8 mouse cellular contexts compared by ENCODE assay signal in the genomic region with DNA sequence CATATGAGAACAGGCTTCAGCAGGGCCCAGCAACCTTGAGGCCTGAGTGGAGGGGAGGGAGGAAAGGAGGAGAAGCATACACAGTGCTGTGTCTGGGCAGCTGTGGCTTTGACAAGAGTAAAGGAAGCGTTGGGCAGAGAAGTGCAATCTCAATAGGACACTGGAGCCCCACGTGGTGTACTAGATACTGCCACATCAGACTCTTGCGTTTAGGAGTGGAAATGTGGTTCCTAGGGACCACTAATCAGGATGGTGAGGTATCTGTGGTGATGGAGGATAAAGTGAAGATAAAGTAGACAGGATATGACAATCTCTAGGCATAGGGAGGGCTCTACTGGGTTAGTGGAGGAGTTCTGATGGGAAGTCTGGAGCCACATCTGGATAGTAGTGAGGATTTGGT. TPM values are rescaled to one million over a fixed set of nuclear protein-coding genes. Genes with fewer than 3 reads are reported as not detected.
A peak's percentile ranks its signal among the peaks of the same experiment; 100 is the strongest.
DNase-seq lines count a peak whose midpoint lies in the region; ATAC-seq and TF ChIP-seq lines count a peak whose summit lies in the region.

No protein-coding gene starts in this region.

- H3K79me2 ChIP-seq in C2C12 (ENCODE audit: control insufficient read depth, insufficient read depth) (peaks cover 50% of the 10 kb centered on the region), macrophage (ENCODE audit: inconsistent target) (peaks cover 51% of the 10 kb centered on the region)

- H3K4me1 ChIP-seq in cerebellum, adult 2 months (ENCODE audit: control insufficient read depth, insufficient read depth, low read length): peaks cover 14% of the 10 kb centered on the region
- H3K4me1 ChIP-seq in forebrain, embryonic 16.5 days (replicated peaks; ENCODE audit: control insufficient read depth, insufficient read depth, low read length): peaks cover 30% of the 10 kb centered on the region

- no peak for ATAC-seq in forebrain, embryonic 16.5 days

- H3K4me2 ChIP-seq in forebrain, embryonic 16.5 days (ENCODE audit: low read length): peak overlapping the region; percentile 75

- H3K36me3 ChIP-seq in C2C12 (ENCODE audit: control insufficient read depth, insufficient read depth) (peaks cover 28% of the 10 kb centered on the region), macrophage (ENCODE audit: inconsistent target) (peaks cover 26% of the 10 kb centered on the region)
- peaks cover 5% of the 10 kb centered on the region for H3K36me3 ChIP-seq in forebrain, embryonic 16.5 days (ENCODE audit: control insufficient read depth, insufficient read depth)

- no peak for DNase-seq in cerebellum, adult 2 months
- no peak for DNase-seq in cerebellum, postnatal 14 days
- DNase-seq in spleen, adult 18-20 months: no peak
- no peak for DNase-seq in layer of hippocampus, postnatal 25 days (ENCODE audit: extremely low spot score in 1 of 2, low spot score in 1 of 2)
- DNase-seq in left cerebral cortex, adult 18-20 months (ENCODE audit: low spot score in 2 of 2): no peak

- H3K27ac ChIP-seq in cerebellum, adult 2 months (ENCODE audit: insufficient read depth, low read length): no peak overlapping the region; the same call in 1 of the 2 replicates
- no peak overlapping the region for H3K27ac ChIP-seq in forebrain, embryonic 16.5 days (ENCODE audit: low read length)
- H3K27ac ChIP-seq in macrophage: peak overlapping the region; percentile 85

- no peaks in the 10 kb centered on the region for H3K9me3 ChIP-seq in forebrain, embryonic 16.5 days (ENCODE audit: control insufficient read depth, low read length)

- 51% methylated on average over 3 of the region's 3 CpGs for WGBS in cerebellum, adult 2 months
- 63% methylated on average over 3 of the region's 3 CpGs for WGBS in forebrain, embryonic 16.5 days
- 0% methylated on average over 3 of the region's 3 CpGs for WGBS in macrophage (ENCODE audit: missing documents)

- peak overlapping the region; percentile 68; the same call in 1 of the 2 replicates for H3K9ac ChIP-seq in forebrain, embryonic 16.5 days (replicated peaks; ENCODE audit: low read depth, low read length)

- peak overlapping the region; percentile 23 for H3K4me3 ChIP-seq in cerebellum, adult 2 months (replicated peaks; ENCODE audit: insufficient read depth, low read depth, low read length)
- H3K4me3 ChIP-seq in C2C12 (ENCODE audit: insufficient read depth, poor library complexity, severe bottlenecking): no peak overlapping the region
- H3K4me3 ChIP-seq in forebrain, embryonic 16.5 days (replicated peaks; ENCODE audit: low read length): peak overlapping the region; percentile 68
- peak overlapping the region; percentile 73 for H3K4me3 ChIP-seq in macrophage (ENCODE audit: inconsistent target)

- TF ChIP-seq POLR2A in cerebellum, adult 2 months (IDR thresholded peaks at IDR 0.05; ENCODE audit: borderline replicate concordance, insufficient read depth, low read length): no peak

- H3K27me3 ChIP-seq in cerebellum, adult 2 months (ENCODE audit: control insufficient read depth, insufficient read depth, low read length): no peaks in the 10 kb centered on the region
- H3K27me3 ChIP-seq in C2C12 (ENCODE audit: control insufficient read depth, insufficient read depth, insufficient read length): no peaks in the 10 kb centered on the region
- H3K27me3 ChIP-seq in forebrain, embryonic 16.5 days (replicated peaks; ENCODE audit: control insufficient read depth, insufficient read depth, low read length): no peaks in the 10 kb centered on the region

- peak overlapping the region; percentile 53 for H3ac ChIP-seq in C2C12 (ENCODE audit: control insufficient read depth, insufficient read length, low read depth)

- H3K79me3 ChIP-seq in C2C12 (ENCODE audit: low read depth): peaks cover 31% of the 10 kb centered on the region

- no peak for TF ChIP-seq CTCF in cerebellum, adult 2 months (IDR thresholded peaks at IDR 0.05; ENCODE audit: borderline replicate concordance, insufficient read depth, low read depth, low read length)
- no peak for TF ChIP-seq CTCF in C2C12 (IDR thresholded peaks at IDR 0.05; ENCODE audit: control insufficient read depth, insufficient read depth, insufficient read length)

TF ChIP-seq in C2C12, 6 proteins besides CTCF, POLR2A, EP300 and RAD21:
- TF ChIP-seq FOSL1 (IDR thresholded peaks at IDR 0.05; ENCODE audit: insufficient read depth, low read length, poor library complexity, severe bottlenecking) (no peak), MYOD1 (IDR thresholded peaks at IDR 0.05; ENCODE audit: control insufficient read depth, insufficient read length, low read depth) (no peak), USF1 (IDR thresholded peaks at IDR 0.05; ENCODE audit: low read depth) (no peak), MAX (IDR thresholded peaks at IDR 0.05) (no peak), MYOG (IDR thresholded peaks at IDR 0.05; ENCODE audit: control insufficient read depth, extremely low read depth, insufficient read length) (no peak), CEBPB (IDR thresholded peaks at IDR 0.05; ENCODE audit: low read depth) (no peak)

RNA-seq across cellular contexts. Expression of a gene that starts 1.0 kb away (rescaled TPM):
- 46.8 and 48.2 TPM in 2 replicates for polyA plus RNA-seq in cerebellum, adult 2 months (2012; rRNA removed)
- polyA plus RNA-seq in C2C12 (2012; fragmentation: generic; extraction: Trizol) (29.3 TPM), macrophage (2018) (26.4 to 51.5 TPM (median 40.3 TPM) in 3 replicates)
- 18.3 and 20.1 TPM in 2 replicates for polyA plus RNA-seq in forebrain, embryonic 16.5 days (2015; fragmentation: Nextera tagmentation; extraction: Ambion mirVana)
- 100 to 1,000 TPM in 23 of 26 experiments, 10 to 100 TPM in 3; 86.2 to 201 (median 143) TPM for total RNA-seq in macrophage (2018; cell fraction: chromatin; rRNA removed)
- 10 to 100 TPM; 19.2 to 38.5 (median 29.8) TPM for total RNA-seq in macrophage (2018; cell fraction: cytosol; rRNA removed)
- 100 to 1,000 TPM in 4 of 26 experiments, 10 to 100 TPM in 22; 43.4 to 123 (median 71.4) TPM for total RNA-seq in macrophage (2018; cell fraction: nucleus; rRNA removed)
- total RNA-seq in layer of hippocampus, postnatal 25 days (2021): 10 to 100 TPM; 36.4 to 48.4 TPM
- total RNA-seq in left cerebral cortex, adult 18-20 months (2021): 10 to 100 TPM; 36.8 to 38.5 TPM

RNA-seq across cellular contexts. Expression of a gene that starts 4.5 kb away (rescaled TPM):
- 76.6 and 88.6 TPM in 2 replicates for polyA plus RNA-seq in cerebellum, adult 2 months (2012; rRNA removed)
- polyA plus RNA-seq in C2C12 (2012; fragmentation: generic; extraction: Trizol) (49.4 TPM), macrophage (2018) (6.1 to 12.6 TPM (median 9.8 TPM) in 3 replicates)
- 85.1 and 97.7 TPM in 2 replicates for polyA plus RNA-seq in forebrain, embryonic 16.5 days (2015; fragmentation: Nextera tagmentation; extraction: Ambion mirVana)
- total RNA-seq in macrophage (2018; cell fraction: chromatin; rRNA removed): 10 to 100 TPM in 1 of 26 experiments, 1 to 10 TPM in 20, under 1 TPM in 4, not detected in 1; 0.66 to 10.1 (median 2.3) TPM
- 10 to 100 TPM in 23 of 26 experiments, 1 to 10 TPM in 3; 7.1 to 20.2 (median 15.3) TPM for total RNA-seq in macrophage (2018; cell fraction: cytosol; rRNA removed)
- 10 to 100 TPM in 7 of 26 experiments, 1 to 10 TPM in 19; 3.1 to 18.0 (median 7.2) TPM for total RNA-seq in macrophage (2018; cell fraction: nucleus; rRNA removed)
- total RNA-seq in layer of hippocampus, postnatal 25 days (2021): 10 to 100 TPM; 53.6 to 61.7 TPM
- total RNA-seq in left cerebral cortex, adult 18-20 months (2021): 10 to 100 TPM; 52.9 to 61.6 TPM

RNA-seq across cellular contexts. Expression of a gene that starts 21.7 kb away (rescaled TPM):
- 70.9 and 72.4 TPM in 2 replicates for polyA plus RNA-seq in cerebellum, adult 2 months (2012; rRNA removed)
- 33.7 TPM for polyA plus RNA-seq in C2C12 (2012; fragmentation: generic; extraction: Trizol)
- polyA plus RNA-seq in forebrain, embryonic 16.5 days (2015; fragmentation: Nextera tagmentation; extraction: Ambion mirVana): 47.6 and 51.8 TPM in 2 replicates
- total RNA-seq in macrophage (2018; cell fraction: chromatin; rRNA removed): 10 to 100 TPM; 13.3 to 67.7 (median 37.2) TPM
- total RNA-seq in macrophage (2018; cell fraction: cytosol; rRNA removed): 10 to 100 TPM in 25 of 26 experiments, 1 to 10 TPM in 1; 9.9 to 21.9 (median 15.1) TPM
- 10 to 100 TPM; 10.5 to 54.0 (median 24.5) TPM for total RNA-seq in macrophage (2018; cell fraction: nucleus; rRNA removed)
- polyA plus RNA-seq in macrophage (2018): 4.0 to 14.4 TPM (median 12.6 TPM) in 3 replicates
- 10 to 100 TPM; 39.1 to 40.0 TPM for total RNA-seq in layer of hippocampus, postnatal 25 days (2021)
- 10 to 100 TPM; 46.4 to 49.9 TPM for total RNA-seq in left cerebral cortex, adult 18-20 months (2021)

RNA-seq across cellular contexts. Expression of a gene that starts 25.4 kb away (rescaled TPM):
- 1.6 and 1.8 TPM in 2 replicates for polyA plus RNA-seq in cerebellum, adult 2 months (2012; rRNA removed)
- polyA plus RNA-seq in C2C12 (2012; fragmentation: generic; extraction: Trizol) (not detected), macrophage (2018) (not detected in 3 replicates)
- polyA plus RNA-seq in forebrain, embryonic 16.5 days (2015; fragmentation: Nextera tagmentation; extraction: Ambion mirVana): 1.8 and 2.9 TPM in 2 replicates
- under 1 TPM in 1 of 26 experiments, not detected in 25; 0.30 TPM for total RNA-seq in macrophage (2018; cell fraction: chromatin; rRNA removed)
- under 1 TPM in 4 of 26 experiments, not detected in 22; 0.04 to 0.17 (median 0.10) TPM for total RNA-seq in macrophage (2018; cell fraction: cytosol; rRNA removed)
- total RNA-seq in macrophage (2018; cell fraction: nucleus; rRNA removed): under 1 TPM in 4 of 26 experiments, not detected in 22; 0.22 to 0.47 (median 0.32) TPM
- total RNA-seq in layer of hippocampus, postnatal 25 days (2021): under 1 TPM; 0.42 to 0.73 TPM
- total RNA-seq in left cerebral cortex, adult 18-20 months (2021): 1 to 10 TPM; 1.6 TPM

RNA-seq across cellular contexts. Expression of a gene that starts 33.7 kb away (rescaled TPM):
- polyA plus RNA-seq in cerebellum, adult 2 months (2012; rRNA removed): 67.7 and 70.3 TPM in 2 replicates
- polyA plus RNA-seq in C2C12 (2012; fragmentation: generic; extraction: Trizol) (221 TPM), macrophage (2018) (23.3 to 39.4 TPM (median 32.8 TPM) in 3 replicates)
- 86.2 and 88.7 TPM in 2 replicates for polyA plus RNA-seq in forebrain, embryonic 16.5 days (2015; fragmentation: Nextera tagmentation; extraction: Ambion mirVana)
- total RNA-seq in macrophage (2018; cell fraction: chromatin; rRNA removed): 100 to 1,000 TPM in 1 of 26 experiments, 10 to 100 TPM in 25; 25.2 to 101 (median 61.2) TPM
- 10 to 100 TPM; 27.4 to 55.5 (median 40.7) TPM for total RNA-seq in macrophage (2018; cell fraction: cytosol; rRNA removed)
- total RNA-seq in macrophage (2018; cell fraction: nucleus; rRNA removed): 100 to 1,000 TPM in 1 of 26 experiments, 10 to 100 TPM in 25; 42.5 to 101 (median 72.8) TPM
- 10 to 100 TPM; 50.8 to 54.6 TPM for total RNA-seq in layer of hippocampus, postnatal 25 days (2021)
- 10 to 100 TPM; 40.3 to 50.5 TPM for total RNA-seq in left cerebral cortex, adult 18-20 months (2021)
